Mouse (Mus musculus): ENCODE results near the gene Olfr1100.

Olfr1100 gene

DNA sequence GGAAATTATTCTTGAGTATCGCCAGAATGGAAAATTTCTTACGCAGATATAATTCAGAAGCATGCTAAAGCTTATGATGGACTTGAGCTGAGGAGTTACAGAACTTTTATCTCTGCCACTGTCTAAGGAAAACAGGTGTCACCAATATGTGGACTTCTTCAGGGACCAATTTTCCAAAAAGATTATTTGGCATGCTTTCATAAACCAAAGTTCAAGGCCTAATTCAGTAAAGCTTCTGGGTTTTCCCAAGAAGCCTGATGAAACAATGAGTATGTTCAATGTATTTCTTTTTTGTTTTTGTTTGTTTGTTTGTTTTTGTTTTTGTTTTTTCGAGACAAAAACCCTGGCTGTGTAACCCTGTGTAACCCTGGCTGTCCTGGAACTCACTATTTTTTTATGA is at the start of gene Olfr1100:
Gene Olfr1100 (minus strand): TSS at position 101 of the 400 bp plus-strand sequence.
- no peak for DNase-seq (ENCODE audit: low spot score in 2 of 2)

- DNase-seq (ENCODE audit: low spot score in 2 of 2): no peak
Measured at GRCm38 (mm10) chr2:87026980-87027379, 47.2 kb upstream of the Olfr1100 start, which contains the start of gene Olfr1104. Gene Olfr1104, minus strand, starts transcription at chr2:87027080.

- no peak for DNase-seq (ENCODE audit: low spot score in 2 of 2)
Measured at GRCm38 (mm10) chr2:86998098-86998497, 18.3 kb upstream of the Olfr1100 start, which contains the start of gene Olfr1102. Gene Olfr1102, plus strand, starts transcription at chr2:86998398.

- no peak for DNase-seq (ENCODE audit: low spot score in 2 of 2)
Measured at GRCm38 (mm10) chr2:86991121-86991520, 11.4 kb upstream of the Olfr1100 start, which contains the start of gene Olfr1101. Gene Olfr1101, minus strand, starts transcription at chr2:86991221.

DNA sequence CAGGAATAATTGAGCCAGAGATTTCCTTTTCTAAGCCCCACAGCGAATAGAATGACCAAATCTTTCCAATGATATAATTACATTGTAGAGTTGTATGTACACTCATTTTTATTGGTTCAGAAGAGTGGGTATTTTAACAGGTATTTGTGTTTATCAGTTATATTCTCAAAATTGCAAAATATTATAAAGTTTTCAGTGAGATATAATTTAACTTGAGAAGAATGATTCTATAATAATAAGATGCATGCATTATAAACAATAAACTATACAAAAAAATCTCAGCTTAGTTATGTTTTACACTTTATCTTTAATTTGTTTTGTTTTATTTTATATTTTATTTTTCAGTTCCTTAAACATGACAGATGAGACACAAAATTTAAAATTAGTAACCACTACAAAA is 19.2 kb downstream of the Olfr1100 start, which contains the start of gene Olfr1099:
Gene Olfr1099 (minus strand): TSS at position 101 of the 400 bp plus-strand sequence.
- no peak for DNase-seq (ENCODE audit: low spot score in 2 of 2)

DNA sequence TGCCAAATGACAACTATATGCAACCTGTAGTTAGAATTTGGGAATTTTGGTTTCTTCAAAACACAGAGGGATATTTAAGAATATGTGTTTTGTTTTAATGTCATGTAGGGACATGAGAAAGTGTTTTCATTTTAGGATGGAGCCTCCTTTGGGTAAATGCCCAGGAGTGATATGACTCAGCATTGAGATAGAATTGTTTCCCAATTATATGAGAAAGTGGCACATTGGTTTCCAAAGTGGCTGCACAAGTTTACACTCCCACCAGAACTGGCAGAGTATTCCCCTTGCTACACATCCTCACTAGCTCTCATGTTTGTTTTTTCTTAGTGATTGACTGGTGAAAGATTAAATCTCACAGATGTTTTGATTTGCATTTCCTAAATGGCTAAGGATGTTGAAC is 53.2 kb downstream of the Olfr1100 start:
- DNase-seq (ENCODE audit: low spot score in 2 of 2): peak; percentile 2 to 10
